Mouse (Mus musculus): ENCODE results near the gene Hoxa9. TPM values are rescaled to one million over a fixed set of nuclear protein-coding genes. Genes with fewer than 3 reads are reported as not detected.
A peak's percentile ranks its signal among the peaks of the same experiment; 100 is the strongest.

Gene Hoxa9
- polyA plus RNA-seq, 1 experiment from 2014 or later: 151 TPM

- H3K9ac ChIP-seq (replicated peaks; ENCODE audit: low read depth, low read length): peak overlapping the region; percentile 98
- WGBS: 2% methylated on average over 18 of the region's 18 CpGs
- H3K4me3 ChIP-seq (ENCODE audit: low read depth, low read length): peak overlapping the region; percentile 88
- H3K4me1 ChIP-seq (ENCODE audit: control insufficient read depth, insufficient read depth, low read length): peaks cover 49% of the 10 kb centered on the region
- peak overlapping the region; percentile 92 for H3K27ac ChIP-seq (ENCODE audit: low read depth, low read length)
- no peaks in the 10 kb centered on the region for H3K27me3 ChIP-seq (ENCODE audit: control insufficient read depth, insufficient read depth, low read length)
- peak overlapping the region; percentile 99 for H3K4me2 ChIP-seq (ENCODE audit: low read depth, low read length)
- H3K36me3 ChIP-seq (ENCODE audit: control insufficient read depth, insufficient read depth, low read length): peaks cover 19% of the 10 kb centered on the region; the same call in 1 of the 2 replicates
- H3K9me3 ChIP-seq (ENCODE audit: control insufficient read depth, low read length): no peaks in the 10 kb centered on the region
- no peak for ATAC-seq (ENCODE audit: low read depth)
Observed at GRCm38 (mm10) chr6:52208868-52209684, 21.8 kb downstream of the Hoxa9 start.

- Histone ChIP-seq H3K4me3 (ENCODE audit: low read depth, low read length) (peak within 1 kb of the TSS; percentile 88), H3K9ac (replicated peaks; ENCODE audit: low read depth, low read length) (peak within 1 kb of the TSS; percentile 98), H3K4me1 (ENCODE audit: control insufficient read depth, insufficient read depth, low read length) (peaks cover 57% of the 10 kb centered on the region), H3K27ac (ENCODE audit: low read depth, low read length) (peak within 1 kb of the TSS; percentile 92), H3K4me2 (ENCODE audit: low read depth, low read length) (peak within 1 kb of the TSS; percentile 99), H3K36me3 (ENCODE audit: control insufficient read depth, insufficient read depth, low read length) (peaks cover 27% of the 10 kb centered on the region), H3K9me3 (ENCODE audit: control insufficient read depth, low read length) (no peaks in the 10 kb centered on the region), H3K27me3 (ENCODE audit: control insufficient read depth, insufficient read depth, low read length) (no peaks in the 10 kb centered on the region)
- ATAC-seq (ENCODE audit: low read depth): peak; percentile 35
- under 1% methylated on average over 46 of the region's 47 CpGs for WGBS
Observed at GRCm38 (mm10) chr6:52208072-52208867, 22.6 kb downstream of the Hoxa9 start, which contains the start of gene Hoxa6. Gene Hoxa6 (minus strand): TSS chr6:52208722.

- Histone ChIP-seq H3K9ac (replicated peaks; ENCODE audit: low read depth, low read length) (peak overlapping the region; percentile 98), H3K27ac (ENCODE audit: low read depth, low read length) (peak overlapping the region; percentile 92), H3K36me3 (ENCODE audit: control insufficient read depth, insufficient read depth, low read length) (peaks cover 33% of the 10 kb centered on the region), H3K4me2 (ENCODE audit: low read depth, low read length) (peak overlapping the region; percentile 99), H3K4me3 (ENCODE audit: low read depth, low read length) (peak overlapping the region; percentile 88), H3K27me3 (ENCODE audit: control insufficient read depth, insufficient read depth, low read length) (no peaks in the 10 kb centered on the region), H3K4me1 (ENCODE audit: control insufficient read depth, insufficient read depth, low read length) (peaks cover 64% of the 10 kb centered on the region), H3K9me3 (ENCODE audit: control insufficient read depth, low read length) (no peaks in the 10 kb centered on the region)
- no peak for ATAC-seq (ENCODE audit: low read depth)
Observed at GRCm38 (mm10) chr6:52207684-52207976, 23.3 kb downstream of the Hoxa9 start.

- 8% methylated on average over 4 of the region's 4 CpGs for WGBS
- Histone ChIP-seq H3K4me3 (ENCODE audit: low read depth, low read length) (peak overlapping the region; percentile 88), H3K36me3 (ENCODE audit: control insufficient read depth, insufficient read depth, low read length) (peaks cover 37% of the 10 kb centered on the region), H3K27me3 (ENCODE audit: control insufficient read depth, insufficient read depth, low read length) (no peaks in the 10 kb centered on the region), H3K4me2 (ENCODE audit: low read depth, low read length) (peak overlapping the region; percentile 99), H3K27ac (ENCODE audit: low read depth, low read length) (peak overlapping the region; percentile 92), H3K9ac (replicated peaks; ENCODE audit: low read depth, low read length) (peak overlapping the region; percentile 98), H3K9me3 (ENCODE audit: control insufficient read depth, low read length) (no peaks in the 10 kb centered on the region), H3K4me1 (ENCODE audit: control insufficient read depth, insufficient read depth, low read length) (peaks cover 68% of the 10 kb centered on the region)
- ATAC-seq (ENCODE audit: low read depth): no peak
Observed at GRCm38 (mm10) chr6:52206882-52207683, 23.8 kb downstream of the Hoxa9 start.

- H3K4me3 ChIP-seq (ENCODE audit: low read depth, low read length): peak overlapping the region; percentile 88
- peaks cover 46% of the 10 kb centered on the region for H3K36me3 ChIP-seq (ENCODE audit: control insufficient read depth, insufficient read depth, low read length)
- peak overlapping the region; percentile 92 for H3K27ac ChIP-seq (ENCODE audit: low read depth, low read length)
- H3K27me3 ChIP-seq (ENCODE audit: control insufficient read depth, insufficient read depth, low read length): no peaks in the 10 kb centered on the region
- H3K9ac ChIP-seq (replicated peaks; ENCODE audit: low read depth, low read length): peak overlapping the region; percentile 98
- WGBS: 2% methylated on average over 55 of the region's 55 CpGs
- H3K4me2 ChIP-seq (ENCODE audit: low read depth, low read length): peak overlapping the region; percentile 99
- H3K9me3 ChIP-seq (ENCODE audit: control insufficient read depth, low read length): no peaks in the 10 kb centered on the region
- H3K4me1 ChIP-seq (ENCODE audit: control insufficient read depth, insufficient read depth, low read length): peaks cover 80% of the 10 kb centered on the region
- ATAC-seq (ENCODE audit: low read depth): no peak
Observed at GRCm38 (mm10) chr6:52205638-52206621, 25.0 kb downstream of the Hoxa9 start.

- 3% methylated on average over 14 of the region's 14 CpGs for WGBS
- H3K27me3 ChIP-seq (ENCODE audit: control insufficient read depth, insufficient read depth, low read length): no peaks in the 10 kb centered on the region
- peak overlapping the region; percentile 99 for H3K4me2 ChIP-seq (ENCODE audit: low read depth, low read length)
- H3K36me3 ChIP-seq (ENCODE audit: control insufficient read depth, insufficient read depth, low read length): peaks cover 48% of the 10 kb centered on the region
- H3K9me3 ChIP-seq (ENCODE audit: control insufficient read depth, low read length): no peaks in the 10 kb centered on the region
- peak overlapping the region; percentile 88 for H3K4me3 ChIP-seq (ENCODE audit: low read depth, low read length)
- H3K9ac ChIP-seq (replicated peaks; ENCODE audit: low read depth, low read length): peak overlapping the region; percentile 98
- H3K27ac ChIP-seq (ENCODE audit: low read depth, low read length): peak overlapping the region; percentile 92
- ATAC-seq (ENCODE audit: low read depth): no peak
- peaks cover 86% of the 10 kb centered on the region for H3K4me1 ChIP-seq (ENCODE audit: control insufficient read depth, insufficient read depth, low read length)
Observed at GRCm38 (mm10) chr6:52205221-52205620, 25.7 kb downstream of the Hoxa9 start.

- peak within 1 kb of the TSS; percentile 98 for H3K9ac ChIP-seq (replicated peaks; ENCODE audit: low read depth, low read length)
- peak within 1 kb of the TSS; percentile 88 for H3K4me3 ChIP-seq (ENCODE audit: low read depth, low read length)
- under 1% methylated on average over 65 of the region's 65 CpGs for WGBS
Observed at GRCm38 (mm10) chr6:52204050-52204752, 26.7 kb downstream of the Hoxa9 start, which contains the start of gene Hoxa5. Gene Hoxa5 (minus strand): TSS chr6:52204587.

More at GRCm38 (mm10) chr6:52204050-52204752, 26.7 kb downstream of the Hoxa9 start, which contains the start of gene Hoxa5:
- Histone ChIP-seq H3K27me3 (ENCODE audit: control insufficient read depth, insufficient read depth, low read length) (no peaks in the 10 kb centered on the region), H3K4me1 (ENCODE audit: control insufficient read depth, insufficient read depth, low read length) (peaks cover 84% of the 10 kb centered on the region), H3K9me3 (ENCODE audit: control insufficient read depth, low read length) (no peaks in the 10 kb centered on the region), H3K4me2 (ENCODE audit: low read depth, low read length) (peak within 1 kb of the TSS; percentile 99), H3K36me3 (ENCODE audit: control insufficient read depth, insufficient read depth, low read length) (peaks cover 48% of the 10 kb centered on the region), H3K27ac (ENCODE audit: low read depth, low read length) (peak within 1 kb of the TSS; percentile 92)
- ATAC-seq (ENCODE audit: low read depth): 0 out of 2 replicates have a peak, but pooled peaks have one; percentile 36
